Mouse (Mus musculus): Measurements from ENCODE around the gene Six5. TPM values are rescaled to one million over a fixed set of nuclear protein-coding genes. Genes with fewer than 3 reads are reported as not detected.

Gene Six5
- total and polyA plus RNA-seq, 2 experiments from 2014 or later = 1.2 to 8.2 TPM

DNA sequence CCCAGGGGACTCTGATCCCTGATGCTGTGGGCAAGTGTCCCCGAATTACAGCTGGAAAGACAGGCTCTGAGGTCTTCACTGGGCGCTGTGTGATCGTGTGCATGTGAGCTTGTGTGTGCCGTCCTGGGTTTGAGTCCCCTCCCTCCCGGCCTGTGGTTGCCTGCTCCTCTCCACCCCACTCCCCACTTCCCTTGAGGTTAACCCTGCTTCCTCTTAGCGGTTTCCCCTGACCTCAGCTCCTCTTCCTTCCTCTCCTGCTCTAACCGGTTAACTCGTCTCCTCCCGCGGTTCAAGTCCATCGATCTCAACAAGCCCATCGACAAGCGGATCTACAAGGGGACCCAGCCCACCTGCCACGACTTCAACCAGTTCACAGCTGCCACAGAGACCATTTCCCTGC lies 16.6 kb upstream of the Six5 start:
- Histone ChIP-seq H3K9ac (replicated peaks; ENCODE audit: low read length, poor library complexity, severe bottlenecking) (no peak overlapping the region; the same call in 1 of the 2 replicates), H3K4me2 (ENCODE audit: low read depth, low read length, poor library complexity, severe bottlenecking) (peak overlapping the region; percentile 78), H3K27me3 (ENCODE audit: insufficient read depth, low read length) (no peaks in the 10 kb centered on the region), H3K4me3 (ENCODE audit: low read depth, low read length) (peak overlapping the region; percentile 99; the same call in 1 of the 2 replicates), H3K36me3 (ENCODE audit: insufficient read depth, low read length) (peaks cover 39% of the 10 kb centered on the region), H3K27ac (ENCODE audit: low read depth, low read length) (no peak overlapping the region), H3K9me3 (ENCODE audit: low read length) (no peaks in the 10 kb centered on the region), H3K4me1 (ENCODE audit: insufficient read depth, low read length) (peaks cover 5% of the 10 kb centered on the region; the same call in 1 of the 2 replicates)
- TF ChIP-seq CTCF (IDR thresholded peaks at IDR 0.05) = no peak
- ATAC-seq (ENCODE audit: low FRiP score) (no peak), DNase-seq (ENCODE audit: low spot score) (no peak)
- whole genome bisulfite sequencing = 72% methylated on average over 14 of the region's 14 CpGs

GRCm38 (mm10) chr7:19078732-19079131 lies 15.7 kb upstream of the Six5 start:
- H3K36me3 ChIP-seq (ENCODE audit: insufficient read depth, low read length) = peaks cover 43% of the 10 kb centered on the region

GRCm38 (mm10) chr7:19080451-19080950 lies 13.9 kb upstream of the Six5 start:
- Histone ChIP-seq H3K4me3 (ENCODE audit: low read depth, low read length) (no peak overlapping the region), H3K27ac (ENCODE audit: low read depth, low read length) (no peak overlapping the region), H3K9ac (replicated peaks; ENCODE audit: low read length, poor library complexity, severe bottlenecking) (no peak overlapping the region), H3K4me1 (ENCODE audit: insufficient read depth, low read length) (peaks cover 5% of the 10 kb centered on the region; the same call in 1 of the 2 replicates), H3K9me3 (ENCODE audit: low read length) (no peaks in the 10 kb centered on the region), H3K36me3 (ENCODE audit: insufficient read depth, low read length) (peaks cover 43% of the 10 kb centered on the region), H3K27me3 (ENCODE audit: insufficient read depth, low read length) (no peaks in the 10 kb centered on the region), H3K4me2 (ENCODE audit: low read depth, low read length, poor library complexity, severe bottlenecking) (no peak overlapping the region)
- no peak for TF ChIP-seq CTCF (IDR thresholded peaks at IDR 0.05)
- DNase-seq (ENCODE audit: low spot score) = no peak
- 94% methylated on average over 19 of the region's 19 CpGs for WGBS
- no peak for ATAC-seq (ENCODE audit: low FRiP score)

More at GRCm38 (mm10) chr7:19078732-19079131, 15.7 kb upstream of the Six5 start:
- DNase-seq (ENCODE audit: low spot score) (no peak), ATAC-seq (ENCODE audit: low FRiP score) (no peak)
- Histone ChIP-seq H3K27ac (ENCODE audit: low read depth, low read length) (no peak overlapping the region), H3K27me3 (ENCODE audit: insufficient read depth, low read length) (no peaks in the 10 kb centered on the region), H3K4me2 (ENCODE audit: low read depth, low read length, poor library complexity, severe bottlenecking) (no peak overlapping the region), H3K9ac (replicated peaks; ENCODE audit: low read length, poor library complexity, severe bottlenecking) (no peak overlapping the region), H3K4me1 (ENCODE audit: insufficient read depth, low read length) (peaks cover 5% of the 10 kb centered on the region; the same call in 1 of the 2 replicates), H3K9me3 (ENCODE audit: low read length) (no peaks in the 10 kb centered on the region), H3K4me3 (ENCODE audit: low read depth, low read length) (no peak overlapping the region)
- TF ChIP-seq CTCF (IDR thresholded peaks at IDR 0.05) = no peak
- 78% methylated on average over 3 of the region's 3 CpGs for WGBS

DNA sequence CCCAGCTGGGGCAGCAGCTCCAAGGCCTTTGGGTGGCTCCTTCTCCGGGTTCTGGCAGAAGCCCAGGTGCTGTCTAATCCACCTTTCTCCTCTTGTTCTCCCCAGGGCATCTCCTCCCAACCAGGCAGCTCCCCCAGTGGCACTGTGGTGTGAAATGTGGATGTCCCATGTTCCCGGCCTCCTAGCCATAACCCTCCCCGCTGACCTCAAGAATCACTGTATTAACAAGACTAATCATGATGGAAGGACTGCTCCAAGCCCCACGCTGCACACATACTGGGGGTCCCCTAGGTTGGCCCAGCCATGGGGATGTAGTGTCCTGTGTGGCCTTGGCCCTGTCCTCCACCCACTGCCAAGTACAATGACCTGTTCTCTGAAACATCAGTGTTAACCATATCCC lies 12.2 kb upstream of the Six5 start:
- H3K36me3 ChIP-seq (ENCODE audit: insufficient read depth, low read length) = peaks cover 44% of the 10 kb centered on the region
- H3K27ac ChIP-seq (ENCODE audit: low read depth, low read length) = no peak overlapping the region
- ATAC-seq (ENCODE audit: low FRiP score) = no peak
- H3K9me3 ChIP-seq (ENCODE audit: low read length) = no peaks in the 10 kb centered on the region
- WGBS = 75% methylated on average over 4 of the region's 4 CpGs
- peaks cover 5% of the 10 kb centered on the region; the same call in 1 of the 2 replicates for H3K4me1 ChIP-seq (ENCODE audit: insufficient read depth, low read length)
- no peak overlapping the region for H3K4me3 ChIP-seq (ENCODE audit: low read depth, low read length)
- no peak for TF ChIP-seq CTCF (IDR thresholded peaks at IDR 0.05)
- DNase-seq (ENCODE audit: low spot score) = no peak
- H3K9ac ChIP-seq (replicated peaks; ENCODE audit: low read length, poor library complexity, severe bottlenecking) = no peak overlapping the region
- H3K4me2 ChIP-seq (ENCODE audit: low read depth, low read length, poor library complexity, severe bottlenecking) = no peak overlapping the region
- H3K27me3 ChIP-seq (ENCODE audit: insufficient read depth, low read length) = no peaks in the 10 kb centered on the region

DNA sequence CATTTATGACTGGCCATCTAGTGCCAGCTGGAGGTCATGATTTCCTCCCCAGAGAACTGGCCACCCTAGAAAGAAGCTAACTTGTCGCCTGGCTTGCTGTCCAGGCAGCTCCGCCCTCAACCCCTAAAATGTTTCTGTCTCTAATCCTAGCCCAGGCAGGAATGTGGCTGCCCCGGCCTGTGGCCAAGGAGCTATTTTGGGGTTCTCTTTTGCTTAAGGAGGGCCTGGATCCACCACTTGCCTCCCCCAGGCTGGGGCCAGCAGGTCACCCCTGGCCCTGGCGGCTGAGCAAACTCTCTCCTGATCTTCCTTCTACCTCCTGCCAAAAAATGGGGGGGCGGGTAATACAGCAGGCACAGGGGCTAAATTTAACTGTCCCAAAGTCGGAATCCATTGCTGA lies 11.3 kb upstream of the Six5 start:
- no peak for TF ChIP-seq CTCF (IDR thresholded peaks at IDR 0.05)
- Histone ChIP-seq H3K4me2 (ENCODE audit: low read depth, low read length, poor library complexity, severe bottlenecking) (no peak overlapping the region), H3K27ac (ENCODE audit: low read depth, low read length) (no peak overlapping the region), H3K4me3 (ENCODE audit: low read depth, low read length) (no peak overlapping the region), H3K36me3 (ENCODE audit: insufficient read depth, low read length) (peaks cover 51% of the 10 kb centered on the region), H3K4me1 (ENCODE audit: insufficient read depth, low read length) (no peaks in the 10 kb centered on the region), H3K9me3 (ENCODE audit: low read length) (no peaks in the 10 kb centered on the region), H3K27me3 (ENCODE audit: insufficient read depth, low read length) (no peaks in the 10 kb centered on the region), H3K9ac (replicated peaks; ENCODE audit: low read length, poor library complexity, severe bottlenecking) (no peak overlapping the region)
- WGBS = 56% methylated on average over 6 of the region's 6 CpGs
- no peak for DNase-seq (ENCODE audit: low spot score)
- no peak for ATAC-seq (ENCODE audit: low FRiP score)

- no peaks in the 10 kb centered on the region for H3K4me1 ChIP-seq (ENCODE audit: insufficient read depth, low read length)
- no peak within 1 kb of the TSS for H3K9ac ChIP-seq (replicated peaks; ENCODE audit: low read length, poor library complexity, severe bottlenecking)
- DNase-seq (ENCODE audit: low spot score) (no peak), ATAC-seq (ENCODE audit: low FRiP score) (0 out of 2 replicates have a peak, but pooled peaks have one; percentile 25)
- no peak for TF ChIP-seq CTCF (IDR thresholded peaks at IDR 0.05)
- peaks cover 55% of the 10 kb centered on the region for H3K36me3 ChIP-seq (ENCODE audit: insufficient read depth, low read length)
- no peak within 1 kb of the TSS for H3K27ac ChIP-seq (ENCODE audit: low read depth, low read length)
- H3K27me3 ChIP-seq (ENCODE audit: insufficient read depth, low read length) = no peaks in the 10 kb centered on the region
- no peak within 1 kb of the TSS for H3K4me3 ChIP-seq (ENCODE audit: low read depth, low read length)
- WGBS = 46% methylated on average over 10 of the region's 10 CpGs
- H3K9me3 ChIP-seq (ENCODE audit: low read length) = no peaks in the 10 kb centered on the region
- peak within 1 kb of the TSS; percentile 3 for H3K4me2 ChIP-seq (ENCODE audit: low read depth, low read length, poor library complexity, severe bottlenecking)
Observed at GRCm38 (mm10) chr7:19083701-19084100, 10.7 kb upstream of the Six5 start, which contains the start of gene Dmpk. TSS of gene Dmpk (plus strand) at chr7:19083849.
